Mouse (Mus musculus): ENCODE measurements around the gene Ccser1. TPM values are rescaled to one million over a fixed set of nuclear protein-coding genes. Genes with fewer than 3 reads are reported as not detected.

Ccser1 gene
- polyA plus RNA-seq, 1 experiment from 2014 or later, result 6.6 TPM

DNA sequence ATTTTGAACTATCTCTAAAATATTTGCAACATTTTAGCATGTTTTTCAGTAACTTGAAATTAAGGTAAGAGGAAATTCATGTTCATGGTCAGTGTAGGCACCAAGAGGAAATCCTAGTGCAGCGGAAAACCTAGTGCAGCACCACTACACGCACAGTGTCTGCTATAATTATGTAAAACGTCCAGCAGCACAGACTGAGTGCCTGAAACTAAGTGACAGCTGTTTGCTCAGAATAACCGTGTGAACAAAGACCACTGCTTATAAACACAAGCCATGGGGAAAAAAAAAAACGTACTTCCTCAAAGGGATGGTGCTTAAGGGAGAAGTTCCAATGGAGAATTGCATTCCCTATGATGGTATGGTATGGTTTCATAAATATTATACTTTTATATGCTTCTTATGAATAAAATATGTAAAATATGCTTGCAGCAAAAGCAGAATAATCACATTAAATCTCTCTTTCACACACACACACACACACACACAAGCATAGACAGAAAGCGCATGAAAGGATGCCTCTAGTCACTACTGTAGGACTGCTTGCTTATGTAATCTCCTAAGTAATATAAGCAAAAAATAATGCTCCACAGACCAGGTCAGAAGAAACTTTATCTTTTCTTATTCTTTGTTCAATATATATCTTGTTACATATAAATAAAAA lies 886.4 kb downstream of the Ccser1 start:
- H3K9ac ChIP-seq (ENCODE audit: low read depth, low read length), result no peak overlapping the region
- no peaks in the 10 kb centered on the region for H3K27me3 ChIP-seq (replicated peaks; ENCODE audit: control insufficient read depth, insufficient read depth, low read length)
- WGBS, result 60% methylated on average over 6 of the region's 6 CpGs
- no peaks in the 10 kb centered on the region for H3K4me1 ChIP-seq (replicated peaks; ENCODE audit: control insufficient read depth, insufficient read depth, low read length)
- H3K4me3 ChIP-seq (ENCODE audit: low read depth, low read length), result no peak overlapping the region
- TF ChIP-seq CTCF (IDR thresholded peaks at IDR 0.05; ENCODE audit: low read depth), result no peak
- H3K27ac ChIP-seq (ENCODE audit: low read depth, low read length), result no peak overlapping the region
- H3K36me3 ChIP-seq (ENCODE audit: control insufficient read depth, insufficient read depth), result no peaks in the 10 kb centered on the region
- H3K4me2 ChIP-seq (replicated peaks; ENCODE audit: low read depth), result no peak overlapping the region
- no peak for ATAC-seq
- H3K9me3 ChIP-seq (ENCODE audit: control insufficient read depth), result no peaks in the 10 kb centered on the region

- Histone ChIP-seq H3K36me3 (ENCODE audit: control insufficient read depth, insufficient read depth) (no peaks in the 10 kb centered on the region), H3K9ac (ENCODE audit: low read depth, low read length) (no peak overlapping the region), H3K4me3 (ENCODE audit: low read depth, low read length) (no peak overlapping the region), H3K4me2 (replicated peaks; ENCODE audit: low read depth) (no peak overlapping the region), H3K9me3 (ENCODE audit: control insufficient read depth) (no peaks in the 10 kb centered on the region), H3K27ac (ENCODE audit: low read depth, low read length) (no peak overlapping the region), H3K4me1 (replicated peaks; ENCODE audit: control insufficient read depth, insufficient read depth, low read length) (no peaks in the 10 kb centered on the region), H3K27me3 (replicated peaks; ENCODE audit: control insufficient read depth, insufficient read depth, low read length) (no peaks in the 10 kb centered on the region)
- WGBS, result 81% methylated on average over 4 of the region's 4 CpGs
- TF ChIP-seq CTCF (IDR thresholded peaks at IDR 0.05; ENCODE audit: low read depth), result no peak
- ATAC-seq, result no peak
Measured at GRCm38 (mm10) chr6:62067024-62067380, 886.9 kb downstream of the Ccser1 start.

DNA sequence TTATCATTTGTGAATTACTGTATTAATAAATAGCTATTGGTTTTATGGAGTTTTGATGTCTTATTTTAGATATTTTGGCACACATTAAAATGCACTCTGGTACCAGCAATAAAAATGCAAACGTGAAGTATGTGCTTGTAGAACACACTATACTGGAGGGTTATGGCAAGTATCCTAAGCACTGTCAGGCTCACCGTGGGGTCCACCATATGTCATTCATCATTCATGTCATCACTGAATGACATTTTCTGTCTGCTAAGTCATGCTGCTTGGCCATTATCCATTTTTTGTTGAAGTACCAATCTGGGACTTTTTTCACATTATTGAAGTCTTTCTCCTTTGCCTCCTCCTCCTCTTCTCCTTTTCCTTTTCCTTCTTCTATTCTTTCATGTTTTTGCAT lies 925.3 kb downstream of the Ccser1 start:
- H3K27ac ChIP-seq (ENCODE audit: low read depth, low read length), result no peak overlapping the region
- H3K4me2 ChIP-seq (replicated peaks; ENCODE audit: low read depth), result no peak overlapping the region
- 71% methylated on average over 2 of the region's 2 CpGs for WGBS
- H3K9ac ChIP-seq (ENCODE audit: low read depth, low read length), result no peak overlapping the region
- no peak for TF ChIP-seq CTCF (IDR thresholded peaks at IDR 0.05; ENCODE audit: low read depth)
- no peaks in the 10 kb centered on the region for H3K9me3 ChIP-seq (ENCODE audit: control insufficient read depth)
- no peaks in the 10 kb centered on the region for H3K27me3 ChIP-seq (replicated peaks; ENCODE audit: control insufficient read depth, insufficient read depth, low read length)
- H3K36me3 ChIP-seq (ENCODE audit: control insufficient read depth, insufficient read depth), result no peaks in the 10 kb centered on the region
- H3K4me3 ChIP-seq (ENCODE audit: low read depth, low read length), result no peak overlapping the region
- ATAC-seq, result no peak
- H3K4me1 ChIP-seq (replicated peaks; ENCODE audit: control insufficient read depth, insufficient read depth, low read length), result no peaks in the 10 kb centered on the region

- WGBS, result 83% methylated on average over 2 of the region's 2 CpGs
Measured at GRCm38 (mm10) chr6:62132531-62132930, 952.4 kb downstream of the Ccser1 start.

DNA sequence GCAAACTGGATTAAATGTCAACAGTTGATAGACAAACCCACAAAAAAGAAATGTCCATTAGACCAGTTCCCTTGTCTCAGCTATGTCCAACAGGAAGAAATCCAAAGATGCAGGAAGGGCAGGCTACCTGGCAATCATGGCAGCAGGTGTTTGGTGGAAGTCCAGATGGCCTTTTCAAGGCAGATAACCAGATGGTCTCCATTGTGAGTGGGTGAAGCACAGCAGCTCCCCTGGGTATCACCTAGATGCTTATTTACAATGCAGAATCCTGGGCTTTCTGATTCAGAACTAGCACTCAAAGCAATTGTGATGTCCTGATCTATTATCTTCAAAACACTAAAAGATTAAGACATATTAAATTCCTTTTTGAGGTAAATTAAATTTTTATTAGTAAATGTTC lies 980.2 kb downstream of the Ccser1 start:
- no peak overlapping the region for H3K27ac ChIP-seq (ENCODE audit: low read depth, low read length)
- no peak overlapping the region for H3K4me2 ChIP-seq (replicated peaks; ENCODE audit: low read depth)
- no peak for ATAC-seq
- H3K4me1 ChIP-seq (replicated peaks; ENCODE audit: control insufficient read depth, insufficient read depth, low read length), result no peaks in the 10 kb centered on the region
- no peaks in the 10 kb centered on the region for H3K27me3 ChIP-seq (replicated peaks; ENCODE audit: control insufficient read depth, insufficient read depth, low read length)
- no peak overlapping the region for H3K9ac ChIP-seq (ENCODE audit: low read depth, low read length)
- no peak overlapping the region for H3K4me3 ChIP-seq (ENCODE audit: low read depth, low read length)
- H3K9me3 ChIP-seq (ENCODE audit: control insufficient read depth), result no peaks in the 10 kb centered on the region
- H3K36me3 ChIP-seq (ENCODE audit: control insufficient read depth, insufficient read depth), result no peaks in the 10 kb centered on the region
- no peak for TF ChIP-seq CTCF (IDR thresholded peaks at IDR 0.05; ENCODE audit: low read depth)

More at GRCm38 (mm10) chr6:62132531-62132930, 952.4 kb downstream of the Ccser1 start:
- H3K9me3 ChIP-seq (ENCODE audit: control insufficient read depth), result no peaks in the 10 kb centered on the region
- H3K27ac ChIP-seq (ENCODE audit: low read depth, low read length), result no peak overlapping the region
- ATAC-seq, result no peak
- H3K9ac ChIP-seq (ENCODE audit: low read depth, low read length), result no peak overlapping the region
- no peak overlapping the region for H3K4me3 ChIP-seq (ENCODE audit: low read depth, low read length)
- no peaks in the 10 kb centered on the region for H3K4me1 ChIP-seq (replicated peaks; ENCODE audit: control insufficient read depth, insufficient read depth, low read length)
- TF ChIP-seq CTCF (IDR thresholded peaks at IDR 0.05; ENCODE audit: low read depth), result no peak
- H3K36me3 ChIP-seq (ENCODE audit: control insufficient read depth, insufficient read depth), result no peaks in the 10 kb centered on the region
- no peak overlapping the region for H3K4me2 ChIP-seq (replicated peaks; ENCODE audit: low read depth)
- H3K27me3 ChIP-seq (replicated peaks; ENCODE audit: control insufficient read depth, insufficient read depth, low read length), result no peaks in the 10 kb centered on the region

DNA sequence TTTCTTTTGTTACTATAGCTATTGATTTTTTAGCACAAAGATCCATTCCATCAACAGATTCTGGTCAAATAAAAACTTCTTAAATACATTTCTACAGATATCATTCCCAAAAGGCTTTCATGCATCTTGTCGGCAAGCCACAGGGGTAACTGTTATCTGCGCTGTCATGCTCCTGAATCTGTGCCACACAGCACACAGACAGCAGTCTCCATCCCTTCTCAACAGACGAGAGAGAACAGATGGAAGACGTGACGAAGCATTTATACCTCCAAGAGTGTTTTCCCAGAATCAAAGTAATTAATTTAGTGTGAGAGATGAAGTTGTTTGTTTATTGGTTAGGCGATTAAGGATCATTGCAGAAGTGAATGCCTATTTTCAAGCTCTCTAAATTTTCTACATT lies 982.5 kb downstream of the Ccser1 start:
- WGBS, result 64% methylated on average over 6 of the region's 6 CpGs
- Histone ChIP-seq H3K9me3 (ENCODE audit: control insufficient read depth) (no peaks in the 10 kb centered on the region), H3K9ac (ENCODE audit: low read depth, low read length) (no peak overlapping the region), H3K4me1 (replicated peaks; ENCODE audit: control insufficient read depth, insufficient read depth, low read length) (no peaks in the 10 kb centered on the region), H3K4me3 (ENCODE audit: low read depth, low read length) (no peak overlapping the region), H3K27me3 (replicated peaks; ENCODE audit: control insufficient read depth, insufficient read depth, low read length) (no peaks in the 10 kb centered on the region), H3K4me2 (replicated peaks; ENCODE audit: low read depth) (no peak overlapping the region), H3K36me3 (ENCODE audit: control insufficient read depth, insufficient read depth) (no peaks in the 10 kb centered on the region), H3K27ac (ENCODE audit: low read depth, low read length) (no peak overlapping the region)
- TF ChIP-seq CTCF (IDR thresholded peaks at IDR 0.05; ENCODE audit: low read depth), result no peak
- ATAC-seq, result no peak

- 42% methylated on average over 3 of the region's 3 CpGs for WGBS
- H3K4me3 ChIP-seq (ENCODE audit: low read depth, low read length), result no peak overlapping the region
- no peak for ATAC-seq
- H3K4me1 ChIP-seq (replicated peaks; ENCODE audit: control insufficient read depth, insufficient read depth, low read length), result no peaks in the 10 kb centered on the region
- H3K36me3 ChIP-seq (ENCODE audit: control insufficient read depth, insufficient read depth), result no peaks in the 10 kb centered on the region
- no peak overlapping the region for H3K4me2 ChIP-seq (replicated peaks; ENCODE audit: low read depth)
- no peak for TF ChIP-seq CTCF (IDR thresholded peaks at IDR 0.05; ENCODE audit: low read depth)
- no peak overlapping the region for H3K27ac ChIP-seq (ENCODE audit: low read depth, low read length)
- no peaks in the 10 kb centered on the region for H3K9me3 ChIP-seq (ENCODE audit: control insufficient read depth)
- no peak overlapping the region for H3K9ac ChIP-seq (ENCODE audit: low read depth, low read length)
- H3K27me3 ChIP-seq (replicated peaks; ENCODE audit: control insufficient read depth, insufficient read depth, low read length), result no peaks in the 10 kb centered on the region
Measured at GRCm38 (mm10) chr6:62163826-62164225, 983.7 kb downstream of the Ccser1 start.

Measured in intestine, postnatal 0 days (tissue).